Mouse (Mus musculus) telencephalon, adult 2 months (tissue): ENCODE measurements around the gene Clptm1l.

Experiments
- DNase-seq: peaks from one replicate; pipeline ENCODE4 v3.0.0-alpha.2; 2011; ENCODE audit warnings: low read depth, low spot score

The Clptm1l gene

GRCm38 (mm10) chr13:73603522-73604155 is at the start of gene Clptm1l:
Clptm1l (plus strand) TSS chr13:73604006.
- peak; percentile 94 for DNase-seq

- DNase-seq: no peak
Measured at GRCm38 (mm10) chr13:73564201-73564600, 39.6 kb upstream of the Clptm1l start.

GRCm38 (mm10) chr13:73575051-73575450 is 28.8 kb upstream of the Clptm1l start:
- DNase-seq: no peak

GRCm38 (mm10) chr13:73577277-73577676 is 26.5 kb upstream of the Clptm1l start:
- DNase-seq: no peak

- no peak for DNase-seq
Measured at GRCm38 (mm10) chr13:73591488-73591887, 12.3 kb upstream of the Clptm1l start.

- no peak for DNase-seq
Measured at GRCm38 (mm10) chr13:73592546-73592945, 11.3 kb upstream of the Clptm1l start.

GRCm38 (mm10) chr13:73596276-73596675 is 7.5 kb upstream of the Clptm1l start:
- DNase-seq: no peak

GRCm38 (mm10) chr13:73600217-73600616 is 3.6 kb upstream of the Clptm1l start:
- DNase-seq: no peak

- DNase-seq: no peak
Measured at GRCm38 (mm10) chr13:73603046-73603445, 760 bp upstream of the Clptm1l start.

GRCm38 (mm10) chr13:73604156-73604957 is 551 bp downstream of the Clptm1l start:
- no peak for DNase-seq

GRCm38 (mm10) chr13:73618406-73618805 is 14.6 kb downstream of the Clptm1l start:
- no peak for DNase-seq

GRCm38 (mm10) chr13:73620637-73621036 is 16.8 kb downstream of the Clptm1l start:
- no peak for DNase-seq

- no peak for DNase-seq
Measured at GRCm38 (mm10) chr13:73626410-73626744, 22.6 kb downstream of the Clptm1l start.

GRCm38 (mm10) chr13:73626745-73627549 is 23.1 kb downstream of the Clptm1l start, which contains the start of gene Tert:
Tert (plus strand) TSS chr13:73626911.
- peak; percentile 22 for DNase-seq

GRCm38 (mm10) chr13:73628586-73629113 is 24.8 kb downstream of the Clptm1l start:
- DNase-seq: no peak

- DNase-seq: no peak
Measured at GRCm38 (mm10) chr13:73631837-73632236, 28.0 kb downstream of the Clptm1l start.

GRCm38 (mm10) chr13:73637826-73638225 is 34.0 kb downstream of the Clptm1l start:
- no peak for DNase-seq

GRCm38 (mm10) chr13:73641296-73641695 is 37.5 kb downstream of the Clptm1l start:
- DNase-seq: no peak

GRCm38 (mm10) chr13:73646397-73647087 is 42.7 kb downstream of the Clptm1l start:
- DNase-seq: peak; percentile 36

GRCm38 (mm10) chr13:73653266-73653665 is 49.5 kb downstream of the Clptm1l start:
- DNase-seq: no peak

GRCm38 (mm10) chr13:73654976-73655375 is 51.2 kb downstream of the Clptm1l start:
- no peak for DNase-seq
